Mouse (Mus musculus) brain, embryonic 14.5 days (tissue): Measurements from ENCODE around the gene Gbp8.

Source experiments
- CTCF ChIP-seq: fragments of 200-500 bp; IDR thresholded peaks from 2 replicates; pipeline ENCODE4 v1.5.1; 2012; ENCODE audit warnings: inconsistent platforms, mild to moderate bottlenecking, moderate library complexity, borderline replicate concordance; ENCODE audit not compliant: insufficient read depth, insufficient read length; ENCODE audit errors: extremely low read depth
- POLR2A ChIP-seq: fragments of 200-500 bp; IDR thresholded peaks from 2 replicates; pipeline ENCODE4 v1.6.1; 2012; ENCODE audit warnings: mild to moderate bottlenecking, inconsistent platforms, borderline replicate concordance; ENCODE audit not compliant: poor library complexity, insufficient read depth, insufficient read length, severe bottlenecking; ENCODE audit errors: extremely low read depth

DNA sequence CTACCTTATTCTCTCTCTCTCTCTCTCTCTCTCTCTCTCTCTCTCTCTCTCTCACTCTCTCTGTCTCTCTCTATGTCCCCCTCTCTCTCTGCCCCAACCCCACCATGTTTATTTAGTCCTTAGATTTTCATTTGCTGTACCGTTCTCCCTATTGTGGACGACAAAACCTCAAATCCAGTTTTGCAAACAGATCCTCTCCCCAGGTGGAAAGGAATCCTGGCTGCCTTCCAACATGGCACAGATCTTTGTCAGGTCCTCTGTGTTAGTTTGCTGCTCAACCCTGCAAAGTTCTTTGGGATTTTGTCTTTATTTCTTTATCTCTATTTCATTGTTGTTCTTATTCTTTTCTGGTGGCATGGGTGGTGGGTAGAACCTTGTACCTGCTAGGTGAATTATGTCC is 149.9 kb downstream of the Gbp8 start:
- TF ChIP-seq CTCF (no peak), POLR2A (no peak)
